Mouse (Mus musculus) cerebellum, adult 9-10 months (tissue): ENCODE data around the gene Terb2.

Source experiments
- DNase-seq: peaks from one replicate; pipeline ENCODE4 v3.0.0; 2022

Terb2 gene

DNA sequence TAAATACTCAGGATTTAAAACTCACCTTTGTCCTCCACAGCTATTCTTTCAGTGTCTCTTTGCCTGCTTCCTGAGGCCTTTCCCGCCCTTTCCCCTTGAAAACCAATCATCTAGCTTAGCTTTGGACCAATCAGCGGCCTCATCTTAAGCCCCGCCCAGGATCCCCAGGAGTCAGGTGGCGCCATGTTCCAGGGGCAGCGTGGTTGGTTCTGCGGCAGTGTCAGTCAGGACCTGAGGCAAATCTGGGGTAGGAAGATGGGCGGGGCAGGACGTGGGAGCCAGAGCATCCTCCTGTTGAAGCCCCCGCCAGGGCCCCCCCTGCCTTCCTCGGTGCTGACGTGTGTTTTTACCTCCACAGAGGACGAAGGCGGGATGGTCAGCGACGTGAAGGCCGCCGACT is at the start of gene Terb2, which contains the start of gene Patl2:
Gene Terb2, plus strand, starts transcription at position 167 of the 400 bp plus-strand sequence.
Gene Patl2, minus strand, starts transcription at position 84 of the 400 bp plus-strand sequence.
- no peak for DNase-seq

DNA sequence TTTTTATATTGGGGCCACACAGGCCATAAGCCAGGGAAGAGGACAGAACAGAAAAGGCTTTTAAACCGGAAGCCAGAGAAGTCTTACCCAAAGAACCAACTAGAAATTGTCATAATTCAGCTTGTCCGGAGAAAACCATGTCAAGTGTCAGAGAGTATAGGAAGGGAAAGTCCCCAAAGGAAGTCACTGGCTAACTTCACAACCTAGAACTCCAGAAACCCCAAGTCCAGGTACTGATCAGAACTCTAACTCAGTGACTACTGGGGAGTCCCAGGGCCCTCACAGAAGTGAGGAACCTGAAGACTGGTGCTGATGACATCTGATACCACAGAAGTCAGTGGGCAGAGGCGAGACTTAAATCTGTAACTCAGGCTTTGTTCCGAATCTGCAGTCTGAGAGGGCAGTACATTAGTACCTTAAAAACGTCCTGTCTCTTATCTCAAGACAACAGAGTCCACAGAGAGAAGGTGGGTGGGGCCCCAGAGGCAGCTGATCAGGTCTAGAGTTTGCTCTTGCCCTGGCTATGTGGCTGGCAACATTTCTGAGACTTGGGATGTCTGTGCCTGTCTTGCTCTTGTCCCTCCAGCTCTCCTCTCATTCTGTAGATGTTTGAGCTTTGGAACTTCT is 48.1 kb upstream of the Terb2 start:
- DNase-seq = no peak

DNA sequence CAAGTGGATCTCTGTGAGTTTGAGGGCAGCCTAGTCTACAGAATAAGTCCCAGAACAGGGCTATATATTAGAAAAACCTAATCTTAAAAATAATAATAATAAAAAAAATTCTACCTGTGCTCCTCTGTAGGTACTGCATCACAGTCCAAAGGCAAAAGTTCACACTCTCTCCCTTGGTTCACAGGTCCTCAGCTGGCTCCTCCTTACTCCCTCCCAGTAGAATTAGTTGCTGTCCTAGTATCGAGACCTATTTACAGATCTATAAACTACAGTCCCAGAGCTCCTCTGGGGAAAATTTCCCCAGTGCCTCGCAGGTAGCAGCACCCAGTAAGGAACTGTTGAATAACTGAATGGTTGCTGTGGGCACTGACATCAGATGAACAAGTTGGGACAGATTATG is 45.3 kb upstream of the Terb2 start:
- no peak for DNase-seq

DNA sequence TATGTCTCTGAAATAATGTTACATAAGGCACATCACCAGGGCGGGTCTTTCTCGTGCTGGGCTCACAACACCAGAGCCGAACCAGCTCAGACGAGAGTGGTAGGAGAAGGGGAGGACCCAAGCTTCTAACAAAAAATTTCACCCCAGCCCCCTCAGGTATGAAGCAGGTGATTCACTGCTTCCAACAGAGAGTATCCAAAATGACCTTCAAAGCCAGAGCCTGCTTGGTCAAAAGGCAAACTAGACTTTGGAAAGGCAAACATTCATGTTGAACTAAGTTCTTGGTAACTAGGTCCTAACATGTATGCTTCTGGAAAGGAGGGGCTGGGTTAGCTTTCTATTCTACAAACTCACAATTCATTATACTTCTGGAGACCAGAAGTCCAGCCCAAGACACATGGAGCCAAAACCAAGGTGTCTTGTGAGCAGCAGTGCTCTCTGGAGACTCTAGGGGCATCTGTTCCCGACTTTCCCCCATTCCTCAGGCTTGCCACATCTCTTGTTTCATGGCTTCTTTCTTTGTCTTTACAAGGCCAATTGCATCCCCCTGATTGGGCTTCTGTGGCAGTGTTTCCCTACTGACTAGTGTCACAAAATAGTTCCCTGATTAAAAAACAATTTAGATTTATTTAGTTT is 44.6 kb upstream of the Terb2 start:
- no peak for DNase-seq

DNA sequence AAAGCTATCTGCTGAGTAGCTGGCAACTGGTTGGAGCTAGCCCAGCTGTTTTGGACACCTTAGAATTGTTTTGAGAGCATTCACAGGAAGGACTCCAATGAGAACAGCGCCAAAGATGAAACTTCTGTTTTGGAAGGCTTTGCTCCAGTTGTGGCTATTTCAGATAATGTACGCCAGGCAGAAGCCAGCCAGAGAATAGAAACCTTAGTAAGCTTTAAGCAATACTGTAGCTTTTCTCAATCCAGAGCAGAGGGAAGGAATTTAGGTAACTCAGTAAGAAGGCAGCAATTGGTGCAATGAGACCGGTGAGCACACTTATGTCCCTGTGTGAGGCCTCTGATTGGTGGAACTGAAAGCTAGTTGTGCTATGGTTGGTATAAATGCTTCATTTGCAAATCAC is 43.0 kb upstream of the Terb2 start:
- DNase-seq = no peak

DNA sequence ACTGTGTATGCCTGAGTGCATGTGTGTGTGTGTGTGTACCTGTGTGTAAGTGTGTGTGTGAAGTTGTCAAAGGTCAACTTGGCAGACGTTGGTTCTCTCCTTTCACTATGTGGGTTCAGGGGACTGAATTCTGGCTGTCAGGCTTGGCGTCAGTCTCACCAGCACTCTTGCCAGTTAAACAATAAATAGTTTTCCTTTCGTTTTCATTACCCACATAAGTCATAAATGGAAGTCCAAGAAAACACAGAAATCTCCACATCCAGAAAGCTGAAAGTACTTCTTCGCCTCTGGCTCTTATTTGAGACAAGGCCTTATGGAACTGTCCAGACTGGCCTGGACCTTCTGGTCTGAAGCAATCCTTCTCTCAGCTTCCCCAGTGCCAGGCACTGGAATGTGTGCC is 40.3 kb upstream of the Terb2 start:
- DNase-seq = no peak

DNA sequence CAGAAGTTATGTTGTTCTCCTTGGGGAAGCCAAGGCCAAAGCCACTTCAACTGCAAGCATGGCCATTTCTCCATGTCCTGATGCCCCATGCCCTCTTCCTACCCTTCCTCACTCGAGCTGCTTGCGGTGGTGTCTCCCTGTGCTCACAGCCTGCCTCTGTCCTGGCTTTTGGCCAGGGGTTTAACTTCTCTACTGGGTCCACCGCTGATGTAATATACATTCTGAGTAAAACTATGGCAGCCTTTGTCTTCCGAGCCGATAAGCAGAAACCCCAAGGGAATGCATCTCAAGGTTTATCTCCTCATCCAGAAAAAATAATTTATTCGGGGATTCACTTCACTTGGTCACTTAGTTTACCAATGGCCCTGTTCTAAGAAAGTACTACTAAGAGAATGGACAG is 39.4 kb upstream of the Terb2 start:
- peak; percentile 21 for DNase-seq

DNA sequence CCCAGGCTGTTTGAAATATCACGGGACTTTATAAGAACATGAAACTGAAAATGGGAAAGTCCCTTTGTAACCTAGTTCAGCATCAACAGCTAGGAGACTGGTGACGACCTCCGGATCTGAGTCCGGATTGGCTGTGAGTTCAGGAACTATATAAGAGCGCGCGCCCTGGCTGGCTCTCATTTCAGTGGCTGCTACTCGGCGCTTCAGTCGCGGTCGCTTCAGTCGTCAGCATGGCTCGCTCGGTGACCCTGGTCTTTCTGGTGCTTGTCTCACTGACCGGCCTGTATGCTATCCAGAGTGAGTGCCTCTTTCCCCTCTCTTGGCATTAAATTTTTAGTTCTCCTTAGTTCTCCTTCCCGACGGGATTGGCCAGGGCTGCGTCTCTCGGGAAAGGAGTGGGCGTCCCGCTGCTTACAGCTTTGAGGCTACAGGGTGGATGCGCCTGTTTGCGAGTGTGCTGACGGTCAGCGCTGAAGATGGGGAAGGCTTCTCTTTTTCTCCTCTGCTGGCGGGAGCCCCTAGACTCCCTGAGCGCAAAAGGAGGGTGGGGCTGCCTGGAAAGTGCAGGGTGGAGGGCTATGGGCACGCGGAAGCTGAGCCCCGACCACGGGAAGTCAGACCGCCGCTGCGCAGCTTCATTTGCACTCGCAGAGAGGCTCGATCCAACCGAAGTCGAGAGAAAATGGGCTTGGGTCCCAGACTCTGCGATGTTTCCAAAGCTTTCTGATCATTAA is 38.4 kb upstream of the Terb2 start, which contains the start of gene B2m:
Gene B2m, plus strand, starts transcription at position 179 of the 734 bp plus-strand sequence.
- DNase-seq = peak; percentile 92

DNA sequence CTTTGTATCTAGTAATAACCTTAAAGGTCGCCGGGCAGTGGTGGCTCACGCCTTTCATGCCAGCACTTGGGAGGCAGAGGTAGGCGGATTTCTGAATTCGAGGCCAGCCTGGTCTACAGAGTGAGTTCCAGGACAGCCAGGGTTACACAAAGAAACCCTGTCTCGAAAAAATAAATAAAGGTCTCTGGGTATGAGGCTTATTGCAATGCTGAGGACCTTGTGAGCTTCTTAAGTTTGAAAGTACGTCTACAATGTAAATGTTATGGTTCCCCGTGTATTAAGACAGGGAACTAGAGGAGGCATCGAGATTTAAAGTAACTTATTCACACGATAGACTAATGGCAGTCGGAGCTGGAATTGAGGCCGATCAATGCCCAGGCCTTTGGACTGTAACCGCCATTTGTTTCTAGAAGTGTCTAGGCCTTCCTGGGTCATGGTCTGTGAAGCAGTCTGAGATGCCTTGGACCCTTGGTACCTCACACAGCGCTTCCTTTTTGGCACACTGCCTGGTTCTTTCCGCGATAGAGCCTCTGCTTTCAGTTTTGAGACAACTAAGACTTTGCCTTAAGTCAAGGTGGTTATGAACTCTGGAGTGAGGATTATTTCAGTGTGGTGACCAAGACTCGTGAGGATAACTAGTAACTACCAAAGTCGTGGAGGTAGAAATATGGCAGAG is 37.7 kb upstream of the Terb2 start:
- DNase-seq = peak; percentile 22

DNA sequence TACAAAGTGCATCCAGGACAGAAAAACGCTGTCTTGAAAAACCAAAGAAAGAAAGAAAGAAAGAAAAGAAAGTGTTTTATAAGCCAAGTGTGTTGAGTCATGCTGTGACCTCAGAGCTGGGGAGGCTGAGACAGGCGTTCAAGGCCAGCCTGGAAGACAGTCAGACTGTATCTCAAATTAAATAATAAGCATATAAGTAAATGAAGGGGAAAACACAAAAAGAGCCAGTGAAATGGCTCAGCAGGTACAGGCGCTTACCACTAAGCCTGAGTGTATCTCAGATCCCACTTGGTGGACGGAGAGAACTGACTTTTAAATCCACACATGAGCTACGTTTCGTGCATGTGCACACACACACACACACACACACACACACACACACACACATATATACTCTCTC is 36.8 kb upstream of the Terb2 start:
- no peak for DNase-seq

DNA sequence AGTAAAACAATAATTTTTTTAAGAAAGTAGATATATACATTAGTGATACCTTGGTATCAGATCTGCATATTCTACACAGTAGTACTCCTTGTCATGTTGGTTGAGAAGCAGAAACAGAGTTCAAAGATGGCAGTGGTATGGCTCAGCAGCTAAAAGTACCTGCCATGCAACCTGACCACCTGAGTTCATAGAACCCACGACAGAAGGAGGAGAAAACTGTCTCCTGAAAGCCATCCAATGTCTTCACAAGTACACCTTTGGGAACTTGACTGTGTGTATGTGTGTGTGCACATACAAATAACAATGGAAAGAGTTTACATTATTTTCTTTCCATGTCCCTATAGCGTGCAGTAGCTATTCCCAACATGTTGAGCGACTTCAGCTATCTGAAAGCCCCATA is 36.4 kb upstream of the Terb2 start:
- no peak for DNase-seq

DNA sequence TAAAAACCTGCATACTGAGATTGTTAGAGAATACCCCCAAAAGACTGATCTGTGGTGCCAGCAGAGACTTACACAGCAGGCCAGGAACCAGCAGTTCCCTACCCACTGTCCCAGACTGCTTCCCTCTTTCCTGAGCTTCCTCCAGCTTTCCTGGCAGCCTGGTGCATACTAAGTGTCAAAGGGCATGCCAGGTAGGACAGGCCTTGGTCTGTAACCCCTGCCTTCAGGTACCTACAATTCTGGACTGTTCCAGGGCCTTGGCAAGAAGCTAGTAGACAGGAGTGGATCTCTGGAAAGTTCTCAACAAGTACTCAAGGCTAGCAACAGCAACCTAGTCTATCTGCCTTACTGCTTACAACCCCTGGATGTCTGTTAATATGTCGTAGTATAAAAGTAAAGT is 34.9 kb upstream of the Terb2 start:
- no peak for DNase-seq

DNA sequence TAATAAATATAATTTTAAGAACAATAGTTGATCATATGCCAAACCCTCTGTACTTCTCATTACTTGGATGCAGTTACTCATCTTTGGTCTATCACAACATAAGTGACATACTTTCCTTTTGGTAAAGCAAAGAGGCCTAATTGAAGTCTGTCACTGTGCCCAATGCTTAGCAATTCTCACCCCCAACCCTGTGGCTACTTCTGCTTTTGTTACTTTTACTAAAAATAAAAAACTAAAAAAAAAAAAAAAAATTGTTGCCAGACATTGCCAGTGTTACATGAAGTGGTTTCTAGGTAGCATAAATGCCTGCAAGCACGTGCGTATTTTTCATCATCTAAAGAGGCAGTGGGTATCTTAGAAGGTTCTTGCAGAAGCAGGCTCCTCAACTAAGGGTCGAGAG is 33.2 kb upstream of the Terb2 start:
- DNase-seq = no peak

DNA sequence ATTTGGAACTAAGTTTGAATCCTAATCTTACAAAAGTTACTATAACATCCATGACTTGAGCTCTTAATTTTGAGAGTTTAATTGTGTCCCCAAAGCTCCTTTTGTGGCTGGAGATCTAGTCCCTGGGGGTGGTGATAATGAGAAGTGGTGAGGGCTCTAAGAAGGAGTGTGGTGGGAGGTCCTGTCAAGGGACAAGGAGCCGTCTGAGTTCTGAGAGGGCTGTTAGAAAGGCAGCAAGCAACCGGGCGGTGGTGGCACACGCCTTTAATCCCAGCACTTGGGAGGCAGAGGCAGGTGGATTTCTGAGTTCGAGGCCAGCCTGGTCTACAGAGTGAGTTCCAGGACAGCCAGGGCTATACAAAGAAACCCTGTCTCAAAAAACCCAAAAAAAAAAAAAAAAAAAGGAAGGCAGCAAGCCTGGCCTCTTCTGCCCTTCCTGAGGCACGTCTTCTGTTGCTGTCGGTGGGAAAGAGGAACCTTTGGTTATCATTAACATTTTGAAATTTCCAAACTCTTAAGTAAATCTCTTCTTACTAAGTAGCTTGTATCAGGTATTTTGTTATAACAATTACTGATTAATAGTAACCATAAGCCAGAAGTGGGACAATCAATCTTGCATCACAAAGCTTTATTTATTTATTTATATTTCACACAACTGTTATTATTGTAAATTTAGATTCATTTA is 32.2 kb upstream of the Terb2 start:
- no peak for DNase-seq

DNA sequence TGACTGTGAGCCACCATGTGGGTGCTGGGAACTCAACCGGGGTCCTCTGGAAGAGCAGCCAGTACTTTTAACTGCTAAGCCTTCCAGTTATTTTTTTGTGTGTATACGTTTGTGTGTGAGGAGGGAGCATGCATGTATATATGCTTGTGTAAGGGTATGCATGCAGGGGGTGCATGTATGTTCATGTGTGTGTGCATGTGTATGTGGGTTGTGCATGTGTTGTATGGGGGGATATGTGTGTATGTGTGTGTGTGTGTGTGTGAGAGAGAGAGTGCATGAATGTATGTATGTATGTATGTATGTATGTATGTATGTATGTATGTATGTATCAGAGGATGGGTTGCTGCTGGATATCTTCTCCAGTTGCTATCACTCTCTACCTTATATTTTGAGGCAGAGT is 31.6 kb upstream of the Terb2 start:
- no peak for DNase-seq

DNA sequence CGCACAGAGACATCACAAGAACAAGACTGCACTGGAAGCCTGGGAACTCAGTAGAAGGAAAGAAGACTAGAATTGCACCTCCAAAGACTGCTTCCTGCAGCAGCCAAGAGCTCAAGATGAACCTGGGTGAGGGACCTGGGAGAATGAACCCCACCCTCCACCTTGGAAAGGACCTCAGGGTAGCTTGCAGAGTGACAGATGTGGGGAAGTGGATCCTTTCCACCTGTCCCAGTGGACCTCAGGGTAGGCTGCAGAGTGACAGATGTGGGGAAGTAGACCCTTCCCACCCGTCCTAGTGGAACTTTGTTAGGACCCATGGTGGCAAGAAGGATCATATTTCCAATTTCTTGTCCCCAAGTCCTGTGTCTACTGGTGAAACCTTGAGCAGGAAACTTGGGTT is 30.8 kb upstream of the Terb2 start:
- no peak for DNase-seq

DNA sequence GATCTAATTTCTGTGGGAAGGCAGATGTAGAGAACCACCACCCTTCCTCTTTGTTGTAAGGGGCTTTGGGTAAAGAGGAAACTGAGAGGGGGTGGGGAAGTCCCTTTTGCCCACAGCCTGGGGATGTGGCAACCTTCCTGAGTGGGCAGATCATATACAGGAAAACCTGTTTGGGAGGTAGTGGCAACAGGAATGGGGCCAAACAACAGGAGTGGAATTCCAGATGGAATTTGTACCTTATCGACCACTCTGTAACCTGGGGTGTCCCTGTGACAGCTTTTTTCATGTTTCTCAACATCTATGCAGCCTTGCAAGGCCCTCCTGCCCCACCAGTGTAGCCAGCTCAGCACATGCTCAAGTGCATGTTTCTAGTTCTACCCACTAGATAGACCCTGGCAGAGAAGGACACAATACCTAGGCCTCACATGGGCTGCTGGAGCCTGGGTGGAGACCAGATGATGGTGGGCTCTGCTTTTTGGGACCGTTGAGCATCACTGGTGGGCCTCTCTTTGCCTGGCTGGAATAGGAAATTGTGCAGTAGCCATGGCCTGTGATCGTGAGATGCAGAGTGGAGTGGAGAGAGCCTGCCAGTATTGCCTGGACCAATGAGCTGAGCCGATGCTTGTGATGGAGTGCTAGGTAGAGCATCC is 29.9 kb upstream of the Terb2 start:
- no peak for DNase-seq

DNA sequence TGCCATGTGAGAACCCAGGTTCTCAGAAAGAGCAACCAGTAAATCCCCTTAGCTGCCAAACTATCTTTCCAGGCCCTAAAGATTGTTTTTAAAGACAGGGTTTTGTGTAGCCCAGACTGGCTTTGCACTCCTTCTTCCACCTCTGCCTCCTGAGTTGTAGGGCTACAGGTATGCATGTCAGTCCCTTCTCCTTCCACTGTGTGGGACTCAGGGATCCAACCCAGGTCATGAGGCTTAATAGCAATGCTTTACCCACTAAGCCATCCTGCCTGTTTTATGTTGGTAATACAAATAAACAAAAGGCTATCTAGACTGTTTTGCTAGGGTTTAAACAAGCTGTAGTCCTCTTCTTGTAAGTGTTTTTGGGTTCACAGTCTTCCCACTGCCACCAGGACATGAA is 28.5 kb upstream of the Terb2 start:
- no peak for DNase-seq

DNA sequence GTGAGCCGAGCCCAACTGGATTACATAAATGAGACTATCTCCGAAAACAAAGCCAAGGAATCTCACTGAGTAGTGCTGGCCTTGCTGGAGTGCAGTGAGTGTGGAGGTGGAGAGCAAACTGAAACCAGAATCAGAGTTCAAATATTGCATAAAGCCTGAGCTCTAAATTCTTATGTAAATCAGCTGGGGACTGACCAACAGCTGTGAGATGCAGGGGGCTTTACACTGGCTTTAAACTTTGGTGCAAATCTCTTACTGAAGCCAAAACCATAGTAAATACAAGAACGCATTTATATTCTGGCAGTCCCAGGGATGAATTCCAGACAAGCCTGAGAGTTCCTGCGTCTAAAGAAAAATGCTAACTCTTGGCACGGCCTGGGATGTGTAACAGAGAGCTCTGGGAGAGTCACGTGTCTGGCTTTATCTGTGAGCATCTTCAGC is 27.7 kb upstream of the Terb2 start:
- DNase-seq = no peak

DNA sequence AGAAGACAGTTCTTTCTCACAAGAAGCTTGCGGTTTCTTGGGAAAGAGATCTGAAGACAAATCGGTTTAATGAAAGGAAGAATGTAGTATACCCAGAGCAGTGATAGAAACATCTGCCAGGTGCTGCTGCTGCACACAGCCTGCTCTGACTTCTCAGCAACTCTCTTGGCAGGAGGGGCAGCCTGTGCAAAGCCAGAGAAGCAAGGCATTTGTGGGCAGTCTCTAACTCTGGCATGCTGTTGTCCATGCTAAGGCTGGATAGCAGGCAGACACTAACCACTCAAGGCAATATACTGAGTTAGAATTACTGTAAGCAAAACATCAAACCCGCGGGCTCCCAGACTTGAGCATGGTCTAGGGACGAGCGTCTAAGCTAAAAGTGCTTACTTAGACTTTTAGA is 26.4 kb upstream of the Terb2 start:
- no peak for DNase-seq

DNA sequence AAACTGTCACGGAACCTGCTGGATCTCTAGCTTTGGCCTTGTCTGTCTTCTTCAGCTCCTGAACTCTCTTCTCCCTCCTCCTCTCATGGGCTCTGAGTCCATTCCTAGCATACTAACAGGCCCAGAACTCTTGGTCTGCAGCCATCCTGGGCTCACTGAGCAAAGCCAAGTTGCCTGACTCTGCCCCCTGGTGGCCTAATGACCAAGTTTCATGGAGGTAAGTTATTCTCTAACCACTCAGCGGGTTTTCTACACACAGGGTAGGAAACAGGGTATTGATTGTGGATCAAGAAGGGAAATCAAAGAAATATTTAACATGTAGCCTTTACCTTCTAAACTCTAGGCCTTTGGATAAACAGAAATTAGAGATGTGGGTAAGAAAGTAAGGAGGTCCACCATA is 25.4 kb upstream of the Terb2 start, which contains the start of gene Trim69:
Gene Trim69, plus strand, starts transcription at position 21 of the 400 bp plus-strand sequence.
- peak; percentile 74 for DNase-seq

DNA sequence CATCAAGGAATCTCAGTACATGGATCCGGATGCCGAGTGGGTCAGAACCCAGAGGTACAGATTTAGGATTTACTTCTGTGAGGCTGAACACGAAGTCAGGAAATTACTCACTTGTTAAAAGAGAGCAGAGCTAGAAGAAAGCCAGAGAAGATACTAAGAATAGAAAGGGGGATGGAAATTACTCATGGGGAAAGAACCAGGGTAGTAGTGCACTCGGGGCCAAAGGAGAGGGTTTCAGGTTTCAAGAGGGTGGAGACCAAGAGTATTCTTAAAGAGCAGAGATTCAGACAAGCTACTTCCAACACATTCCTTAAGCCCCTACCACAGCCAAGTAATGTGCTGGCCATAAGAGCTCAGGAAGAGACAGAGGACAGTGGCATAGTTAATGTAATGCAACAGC is 24.5 kb upstream of the Terb2 start:
- DNase-seq = no peak
